Mouse (Mus musculus): ENCODE measurements around the gene Mbtps1.

DNA sequence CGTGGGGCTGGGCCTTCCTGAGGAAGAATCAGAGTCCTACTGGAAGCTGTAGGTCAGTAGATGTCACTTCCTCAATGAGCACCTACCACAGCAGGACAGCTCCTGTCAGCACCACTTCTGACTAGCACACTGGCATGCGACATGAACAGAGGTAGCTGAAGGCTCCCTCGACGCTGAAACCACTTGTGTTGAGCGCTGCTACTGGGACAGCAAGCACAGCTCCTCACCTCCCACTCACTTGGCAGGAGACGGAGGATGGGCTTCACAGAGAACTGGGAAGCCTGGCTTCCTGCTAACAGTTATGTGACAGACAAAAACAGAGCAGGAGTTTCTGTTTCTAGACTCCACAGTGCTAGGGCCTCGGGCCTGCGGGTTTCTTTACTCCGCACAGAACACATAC, 26.6 kb downstream of the Mbtps1 start:
- no peak for TF ChIP-seq MXI1 (IDR thresholded peaks at IDR 0.05; ENCODE audit: low read depth, low read length)
- no peak for TF ChIP-seq TAL1 (IDR thresholded peaks at IDR 0.05; ENCODE audit: low read length)
- TF ChIP-seq MAZ (IDR thresholded peaks at IDR 0.05; ENCODE audit: low read depth, low read length): no peak

All from MEL (cell line).